Mouse (Mus musculus): Measurements from ENCODE around the gene Serpinb1c. TPM values are rescaled to one million over a fixed set of nuclear protein-coding genes. Genes with fewer than 3 reads are reported as not detected.

Serpinb1c gene
- total and polyA plus RNA-seq, 2 experiments from 2014 or later: 0.82 TPM; not detected in 1

DNA sequence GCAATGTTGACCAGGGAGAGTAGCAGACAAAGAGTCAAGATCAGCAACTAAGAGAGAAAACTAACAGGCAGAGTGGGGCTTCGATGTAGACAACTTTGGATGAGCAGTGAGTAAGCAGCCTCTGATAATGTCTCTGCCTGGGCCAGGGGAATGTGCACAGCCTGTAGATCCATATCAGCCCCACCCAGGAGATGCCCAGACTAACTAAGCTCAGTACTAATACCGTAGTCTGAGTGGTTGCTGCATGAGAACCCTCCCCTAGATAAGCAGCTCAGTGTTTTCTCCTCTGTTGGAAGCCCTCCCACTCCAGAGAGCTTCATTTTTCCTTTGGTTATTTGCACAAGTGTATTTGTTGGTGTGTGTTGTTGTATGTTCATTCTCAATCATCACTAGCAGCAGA lies 28.6 kb upstream of the Serpinb1c start:
- no peaks in the 10 kb centered on the region for H3K36me3 ChIP-seq (ENCODE audit: insufficient read depth, low read length)
- WGBS: 94% methylated on average over 2 of the region's 2 CpGs
- no peak overlapping the region for H3K4me2 ChIP-seq (ENCODE audit: low read depth, low read length, poor library complexity, severe bottlenecking)
- ATAC-seq (ENCODE audit: low FRiP score) (no peak), DNase-seq (ENCODE audit: low spot score) (no peak)
- no peak overlapping the region for H3K9ac ChIP-seq (replicated peaks; ENCODE audit: low read length, poor library complexity, severe bottlenecking)
- TF ChIP-seq CTCF (IDR thresholded peaks at IDR 0.05): no peak
- H3K27me3 ChIP-seq (ENCODE audit: insufficient read depth, low read length): no peaks in the 10 kb centered on the region
- no peak overlapping the region for H3K4me3 ChIP-seq (ENCODE audit: low read depth, low read length)
- no peaks in the 10 kb centered on the region for H3K4me1 ChIP-seq (ENCODE audit: insufficient read depth, low read length)
- no peaks in the 10 kb centered on the region for H3K9me3 ChIP-seq (ENCODE audit: low read length)
- no peak overlapping the region for H3K27ac ChIP-seq (ENCODE audit: low read depth, low read length)

DNA sequence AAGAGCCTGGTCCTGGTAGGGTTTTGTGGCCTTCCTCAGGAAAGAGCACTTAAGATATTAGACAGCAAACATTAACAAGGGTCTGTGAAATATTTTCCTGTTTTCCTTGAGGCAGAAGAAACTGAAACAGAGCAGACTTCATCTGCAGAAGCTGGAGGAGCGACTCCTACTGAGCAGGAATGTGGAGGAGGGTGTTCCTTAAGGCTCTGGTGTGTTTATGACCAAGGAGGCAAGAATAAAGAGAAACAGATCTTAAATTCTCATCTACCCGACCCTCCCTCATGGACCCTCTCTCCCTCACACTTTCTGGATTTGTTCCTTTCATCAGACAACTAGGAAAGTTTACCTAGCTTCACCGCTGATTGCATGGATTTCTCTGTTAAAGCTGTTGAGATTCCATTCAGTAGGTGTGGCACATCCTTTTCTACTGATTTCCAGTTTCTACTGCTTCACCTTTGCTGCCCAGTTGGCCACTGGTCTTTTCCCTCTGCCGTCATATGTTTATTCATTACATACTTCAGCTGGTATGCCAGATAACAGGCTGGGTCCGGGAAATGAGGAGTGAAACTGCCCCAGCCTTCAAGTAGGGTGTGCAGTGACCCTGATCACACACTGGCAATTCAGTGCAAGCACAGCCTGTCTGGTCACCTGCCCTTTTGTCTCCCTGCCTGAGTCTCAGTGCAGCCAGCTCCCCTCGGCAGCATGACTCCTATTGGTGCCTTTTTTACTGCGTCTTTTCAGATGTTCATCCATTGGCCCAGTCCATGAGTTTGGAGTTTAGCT lies 26.8 kb upstream of the Serpinb1c start:
- no peak for DNase-seq (ENCODE audit: low spot score)

DNA sequence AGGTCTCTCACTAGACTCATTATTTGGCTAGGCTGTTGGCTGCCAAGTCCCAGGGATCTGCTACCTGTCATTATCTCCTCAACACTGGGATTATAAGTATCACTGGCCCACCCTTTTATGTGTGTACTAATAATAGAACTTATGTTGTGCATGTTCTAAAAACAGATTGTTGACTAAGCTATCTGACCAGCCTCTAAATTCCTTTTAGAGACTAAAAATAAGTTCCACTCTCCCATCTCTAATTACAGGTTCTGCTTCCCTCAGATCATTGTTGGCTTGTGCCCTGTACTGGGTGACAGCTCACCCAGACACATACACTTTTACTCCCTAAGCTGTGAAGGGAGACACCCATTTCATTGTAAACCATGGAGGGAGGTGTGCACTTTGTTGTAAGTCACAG lies 24.6 kb upstream of the Serpinb1c start:
- Histone ChIP-seq H3K36me3 (ENCODE audit: insufficient read depth, low read length) (no peaks in the 10 kb centered on the region), H3K9me3 (ENCODE audit: low read length) (no peaks in the 10 kb centered on the region), H3K9ac (replicated peaks; ENCODE audit: low read length, poor library complexity, severe bottlenecking) (no peak overlapping the region), H3K4me1 (ENCODE audit: insufficient read depth, low read length) (no peaks in the 10 kb centered on the region), H3K4me2 (ENCODE audit: low read depth, low read length, poor library complexity, severe bottlenecking) (no peak overlapping the region), H3K4me3 (ENCODE audit: low read depth, low read length) (no peak overlapping the region), H3K27me3 (ENCODE audit: insufficient read depth, low read length) (no peaks in the 10 kb centered on the region), H3K27ac (ENCODE audit: low read depth, low read length) (no peak overlapping the region)
- ATAC-seq (ENCODE audit: low FRiP score) (no peak), DNase-seq (ENCODE audit: low spot score) (no peak)
- no peak for TF ChIP-seq CTCF (IDR thresholded peaks at IDR 0.05)

More for the DNA sequence above, 26.8 kb upstream of the Serpinb1c start:
- TF ChIP-seq CTCF (IDR thresholded peaks at IDR 0.05): no peak
- 58% methylated on average over 7 of the region's 7 CpGs for WGBS
- no peak overlapping the region for H3K9ac ChIP-seq (replicated peaks; ENCODE audit: low read length, poor library complexity, severe bottlenecking)
- H3K4me2 ChIP-seq (ENCODE audit: low read depth, low read length, poor library complexity, severe bottlenecking): no peak overlapping the region
- H3K27me3 ChIP-seq (ENCODE audit: insufficient read depth, low read length): no peaks in the 10 kb centered on the region
- ATAC-seq (ENCODE audit: low FRiP score): no peak
- H3K4me3 ChIP-seq (ENCODE audit: low read depth, low read length): no peak overlapping the region
- H3K27ac ChIP-seq (ENCODE audit: low read depth, low read length): no peak overlapping the region
- H3K9me3 ChIP-seq (ENCODE audit: low read length): no peaks in the 10 kb centered on the region
- no peaks in the 10 kb centered on the region for H3K4me1 ChIP-seq (ENCODE audit: insufficient read depth, low read length)
- no peaks in the 10 kb centered on the region for H3K36me3 ChIP-seq (ENCODE audit: insufficient read depth, low read length)

DNA sequence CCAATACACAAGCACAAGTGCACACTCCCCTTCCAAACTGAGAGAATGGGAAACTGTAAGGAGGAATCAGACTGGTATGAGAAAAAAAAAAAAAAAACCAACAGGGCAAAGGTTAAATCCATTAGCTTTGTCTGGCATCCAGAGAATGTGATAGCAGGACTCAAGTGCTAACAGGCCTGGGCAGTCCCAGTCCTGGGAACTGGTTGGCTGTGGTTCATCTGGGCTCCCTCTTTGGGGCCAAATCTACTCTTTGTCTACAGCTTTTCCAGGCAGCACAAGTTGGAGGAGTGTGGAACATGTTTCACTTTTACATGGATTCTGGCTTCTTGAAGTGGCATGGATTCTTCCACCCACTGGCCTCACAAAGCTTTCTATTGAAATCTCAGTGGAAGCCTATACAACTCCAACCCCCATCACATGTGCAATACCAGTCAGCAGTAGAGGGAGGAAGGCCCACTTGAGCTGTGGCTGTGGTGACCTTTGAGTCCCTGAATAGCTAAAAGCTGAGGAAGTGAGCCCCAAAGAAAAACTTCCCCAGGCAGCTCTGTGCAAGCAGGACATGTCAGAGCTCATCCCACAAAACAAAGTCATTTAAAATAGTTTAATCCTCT lies 14.9 kb upstream of the Serpinb1c start:
- Histone ChIP-seq H3K4me2 (ENCODE audit: low read depth, low read length, poor library complexity, severe bottlenecking) (no peak overlapping the region), H3K27ac (ENCODE audit: low read depth, low read length) (no peak overlapping the region), H3K9ac (replicated peaks; ENCODE audit: low read length, poor library complexity, severe bottlenecking) (no peak overlapping the region), H3K4me1 (ENCODE audit: insufficient read depth, low read length) (no peaks in the 10 kb centered on the region), H3K36me3 (ENCODE audit: insufficient read depth, low read length) (no peaks in the 10 kb centered on the region), H3K9me3 (ENCODE audit: low read length) (no peaks in the 10 kb centered on the region), H3K4me3 (ENCODE audit: low read depth, low read length) (no peak overlapping the region), H3K27me3 (ENCODE audit: insufficient read depth, low read length) (no peaks in the 10 kb centered on the region)
- TF ChIP-seq CTCF (IDR thresholded peaks at IDR 0.05): no peak
- ATAC-seq (ENCODE audit: low FRiP score) (no peak), DNase-seq (ENCODE audit: low spot score) (no peak)

DNA sequence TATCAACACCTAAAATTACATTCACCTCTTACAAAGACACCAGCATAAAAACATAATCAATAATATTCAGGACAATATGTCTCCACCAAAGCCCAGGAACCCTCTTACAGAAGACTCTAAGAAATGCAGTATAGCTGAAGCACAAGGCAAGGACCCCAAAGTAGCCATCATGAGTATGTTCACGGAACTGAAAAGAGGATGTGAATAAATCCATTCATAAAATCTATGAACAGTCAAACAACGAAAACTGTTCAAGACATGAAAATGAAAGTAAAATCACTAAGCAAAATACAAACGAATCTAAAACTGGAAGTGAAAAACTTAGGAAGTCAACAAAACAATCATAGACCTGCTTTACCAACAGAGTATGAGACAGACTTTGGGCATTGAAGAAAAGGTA lies 10.2 kb upstream of the Serpinb1c start:
- no peak for TF ChIP-seq CTCF (IDR thresholded peaks at IDR 0.05)
- no peak overlapping the region for H3K4me2 ChIP-seq (ENCODE audit: low read depth, low read length, poor library complexity, severe bottlenecking)
- ATAC-seq (ENCODE audit: low FRiP score): no peak
- DNase-seq (ENCODE audit: low spot score): no peak
- no peaks in the 10 kb centered on the region for H3K4me1 ChIP-seq (ENCODE audit: insufficient read depth, low read length)
- H3K9me3 ChIP-seq (ENCODE audit: low read length): no peaks in the 10 kb centered on the region
- H3K27ac ChIP-seq (ENCODE audit: low read depth, low read length): no peak overlapping the region
- H3K4me3 ChIP-seq (ENCODE audit: low read depth, low read length): no peak overlapping the region
- WGBS: 87% methylated on average over 3 of the region's 3 CpGs
- H3K36me3 ChIP-seq (ENCODE audit: insufficient read depth, low read length): no peaks in the 10 kb centered on the region
- no peaks in the 10 kb centered on the region for H3K27me3 ChIP-seq (ENCODE audit: insufficient read depth, low read length)
- H3K9ac ChIP-seq (replicated peaks; ENCODE audit: low read length, poor library complexity, severe bottlenecking): no peak overlapping the region

DNA sequence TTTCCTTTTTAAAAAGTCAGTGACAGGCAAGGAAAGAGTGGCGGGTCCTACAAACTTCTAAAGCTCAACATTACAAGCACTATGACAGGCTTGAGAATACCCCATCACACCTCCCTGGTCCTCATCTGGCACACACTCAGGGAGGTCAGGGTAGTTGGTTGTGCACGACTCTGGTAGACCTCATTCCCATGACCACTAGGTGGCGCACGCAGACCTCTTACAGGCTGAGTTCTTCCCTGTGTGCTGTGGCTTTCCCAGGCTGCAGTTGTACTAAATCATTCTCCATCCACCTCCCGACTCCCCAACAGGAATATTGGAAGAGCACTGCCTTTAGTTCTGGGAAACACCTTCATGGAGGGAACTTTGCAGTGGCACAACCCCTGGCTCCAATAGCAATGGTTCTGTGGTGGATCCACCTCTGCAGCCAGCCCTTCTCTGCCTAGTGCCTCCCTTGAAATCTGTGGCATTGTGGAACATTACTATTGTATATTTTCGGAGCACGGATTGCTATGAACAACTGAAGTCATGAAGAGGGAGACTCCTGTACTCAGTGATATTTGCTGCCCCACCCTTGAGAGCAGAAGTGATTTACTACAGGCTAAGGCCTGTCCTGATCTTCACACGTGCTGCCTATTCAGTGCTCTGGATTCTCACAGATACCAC lies 5.3 kb upstream of the Serpinb1c start:
- peak; percentile 95 for ATAC-seq (ENCODE audit: low FRiP score)
- Histone ChIP-seq H3K27me3 (ENCODE audit: insufficient read depth, low read length) (no peaks in the 10 kb centered on the region), H3K27ac (ENCODE audit: low read depth, low read length) (no peak overlapping the region), H3K4me1 (ENCODE audit: insufficient read depth, low read length) (no peaks in the 10 kb centered on the region), H3K36me3 (ENCODE audit: insufficient read depth, low read length) (no peaks in the 10 kb centered on the region), H3K9me3 (ENCODE audit: low read length) (no peaks in the 10 kb centered on the region), H3K4me3 (ENCODE audit: low read depth, low read length) (no peak overlapping the region), H3K4me2 (ENCODE audit: low read depth, low read length, poor library complexity, severe bottlenecking) (no peak overlapping the region), H3K9ac (replicated peaks; ENCODE audit: low read length, poor library complexity, severe bottlenecking) (no peak overlapping the region)
- peak; percentile 99 for TF ChIP-seq CTCF (IDR thresholded peaks at IDR 0.05)
- peak; percentile 96 for DNase-seq (ENCODE audit: low spot score)
- WGBS: 32% methylated on average over 8 of the region's 8 CpGs

Data from midbrain, postnatal 0 days (tissue).